9 mouse cellular contexts compared by ENCODE assay signal in genomic region chr5:125021298-125021697, GRCm38 (mm10). TPM values are rescaled to one million over a fixed set of nuclear protein-coding genes. Genes with fewer than 3 reads are reported as not detected.
DNase-seq lines count a peak whose midpoint lies in the region; ATAC-seq and TF ChIP-seq lines count a peak whose summit lies in the region.
"Had no signal": no experiment of that assay in that cellular context is flagged by ENCODE, and none has a peak within 500 bp of the region (broad histone marks: within the 10 kb centered on the region; RNA-seq: fewer than 3 reads in every experiment).

No protein-coding gene starts in this region.

- DNase-seq in forebrain, embryonic 11.5 days (ENCODE audit: low spot score), result no peak
- peak; percentile 21 for DNase-seq in lung, adult 2 months
- DNase-seq in lung, postnatal 4 days, result no peak
- peak; percentile 81 to 83 for DNase-seq in cerebellum, postnatal 36 days
- peak; percentile 52 for DNase-seq in midbrain, postnatal 0 days (ENCODE audit: low spot score)
- DNase-seq in thymus, postnatal 4 days, result no peak
- no peak for DNase-seq in frontal cortex, postnatal 25 days (ENCODE audit: low spot score in 2 of 2)

- no peak overlapping the region for H3K4me2 ChIP-seq in forebrain, embryonic 15.5 days (replicated peaks)
- H3K4me2 ChIP-seq in forebrain, embryonic 11.5 days (ENCODE audit: low read depth, low read length, severe bottlenecking), result no peak overlapping the region
- no peak overlapping the region for H3K4me2 ChIP-seq in midbrain, postnatal 0 days (ENCODE audit: low read depth, low read length, poor library complexity, severe bottlenecking)
- H3K4me2 ChIP-seq: heart, embryonic 15.5 days had no signal

- H3K4me1 ChIP-seq in forebrain, embryonic 15.5 days, result peaks cover 13% of the 10 kb centered on the region
- no peaks in the 10 kb centered on the region for H3K4me1 ChIP-seq in forebrain, embryonic 11.5 days (replicated peaks; ENCODE audit: control insufficient read depth, insufficient read depth, low read length)
- H3K4me1 ChIP-seq in lung, adult 2 months (ENCODE audit: control insufficient read depth, insufficient read depth, low read length), result no peaks in the 10 kb centered on the region
- H3K4me1 ChIP-seq in midbrain, postnatal 0 days (ENCODE audit: insufficient read depth, low read length), result no peaks in the 10 kb centered on the region

- 0 out of 2 replicates have a peak overlapping the region, but pooled peaks have one; percentile 19 for H3K27ac ChIP-seq in forebrain, embryonic 15.5 days (replicated peaks)
- no peak overlapping the region for H3K27ac ChIP-seq in forebrain, embryonic 11.5 days (ENCODE audit: low read depth, low read length)
- no peak overlapping the region for H3K27ac ChIP-seq in midbrain, postnatal 0 days (ENCODE audit: low read depth, low read length)
- H3K27ac ChIP-seq: heart, embryonic 15.5 days had no signal

- WGBS in forebrain, embryonic 15.5 days, result 88% methylated on average over 11 of the region's 11 CpGs
- 89% methylated on average over 11 of the region's 11 CpGs for WGBS in forebrain, embryonic 11.5 days
- WGBS in lung, adult 2 months, result 67% methylated on average over 11 of the region's 11 CpGs
- WGBS in midbrain, postnatal 0 days, result 83% methylated on average over 11 of the region's 11 CpGs

- no peak overlapping the region for H3K4me3 ChIP-seq in forebrain, embryonic 15.5 days
- no peak overlapping the region for H3K4me3 ChIP-seq in forebrain, embryonic 11.5 days (ENCODE audit: low read depth, low read length)
- H3K4me3 ChIP-seq in lung, adult 2 months (replicated peaks; ENCODE audit: extremely low read depth, low read depth, low read length), result no peak overlapping the region
- no peak overlapping the region for H3K4me3 ChIP-seq in midbrain, postnatal 0 days (ENCODE audit: low read depth, low read length)
- H3K4me3 ChIP-seq: heart, embryonic 15.5 days had no signal

- ATAC-seq in forebrain, embryonic 15.5 days (replicated peaks), result no peak
- no peak for ATAC-seq in forebrain, embryonic 11.5 days (replicated peaks; ENCODE audit: low FRiP score)
- no peak for ATAC-seq in midbrain, postnatal 0 days (ENCODE audit: low FRiP score)

- H3K9me3 ChIP-seq in forebrain, embryonic 15.5 days, result no peaks in the 10 kb centered on the region
- no peaks in the 10 kb centered on the region for H3K9me3 ChIP-seq in forebrain, embryonic 11.5 days (ENCODE audit: control insufficient read depth, low read length)
- H3K9me3 ChIP-seq in midbrain, postnatal 0 days (ENCODE audit: low read length), result no peaks in the 10 kb centered on the region
- H3K9me3 ChIP-seq: heart, embryonic 15.5 days had no signal

- TF ChIP-seq CTCF in lung, adult 2 months (IDR thresholded peaks at IDR 0.05; ENCODE audit: insufficient read depth, low read length), result no peak
- TF ChIP-seq CTCF in midbrain, postnatal 0 days (IDR thresholded peaks at IDR 0.05), result no peak

- no peak overlapping the region for H3K9ac ChIP-seq in forebrain, embryonic 15.5 days (replicated peaks)
- H3K9ac ChIP-seq in forebrain, embryonic 11.5 days (ENCODE audit: low read length), result no peak overlapping the region
- H3K9ac ChIP-seq in midbrain, postnatal 0 days (replicated peaks; ENCODE audit: low read length, poor library complexity, severe bottlenecking), result no peak overlapping the region
- H3K9ac ChIP-seq: heart, embryonic 15.5 days had no signal

- peaks cover 67% of the 10 kb centered on the region for H3K36me3 ChIP-seq in forebrain, embryonic 15.5 days
- H3K36me3 ChIP-seq in forebrain, embryonic 11.5 days (ENCODE audit: control insufficient read depth, insufficient read depth, low read length), result peaks cover 27% of the 10 kb centered on the region
- peaks cover 70% of the 10 kb centered on the region for H3K36me3 ChIP-seq in midbrain, postnatal 0 days (ENCODE audit: insufficient read depth, low read length)

- no peaks in the 10 kb centered on the region for H3K27me3 ChIP-seq in forebrain, embryonic 15.5 days
- H3K27me3 ChIP-seq in forebrain, embryonic 11.5 days (ENCODE audit: control insufficient read depth, insufficient read depth, low read length), result no peaks in the 10 kb centered on the region
- no peaks in the 10 kb centered on the region for H3K27me3 ChIP-seq in midbrain, postnatal 0 days (ENCODE audit: insufficient read depth, low read length)
- H3K27me3 ChIP-seq: heart, embryonic 15.5 days had no signal

- no peak for TF ChIP-seq POLR2A in lung, adult 2 months (IDR thresholded peaks at IDR 0.05; ENCODE audit: borderline replicate concordance, extremely low read depth, low read depth, low read length)

RNA-seq across cellular contexts. Expression of gene Rflna, which starts 18.3 kb away (rescaled TPM):
- polyA plus RNA-seq in forebrain, embryonic 15.5 days (2015; fragmentation: Nextera tagmentation; extraction: Ambion mirVana), result 2.5 and 2.8 TPM in 2 replicates
- 4.5 and 6.0 TPM in 2 replicates for polyA plus RNA-seq in forebrain, embryonic 11.5 days (2014; fragmentation: Nextera tagmentation; extraction: Ambion mirVana)
- polyA plus RNA-seq in lung, adult 2 months (2012; rRNA removed), result 20.2 and 26.0 TPM in 2 replicates
- total RNA-seq in midbrain, postnatal 0 days (2014; rRNA removed), result 6.1 and 10.6 TPM in 2 replicates
- 7.2 and 8.6 TPM in 2 replicates for polyA plus RNA-seq in midbrain, postnatal 0 days (2015; fragmentation: Nextera tagmentation; extraction: Ambion mirVana)

Comparison
In these comparisons a context has a peak if more than half of its experiments do, and no peak if none do; other contexts are left out.
1. DNase-seq: peak in lung, adult 2 months (single experiment), cerebellum, postnatal 36 days (2 of 2) and midbrain, postnatal 0 days (single experiment); none in forebrain, embryonic 11.5 days (single experiment), lung, postnatal 4 days (0 of 2), thymus, postnatal 4 days (single experiment) and frontal cortex, postnatal 25 days (0 of 2).